Mouse (Mus musculus) megakaryocyte, embryonic 14.5 days (primary cell): ENCODE data around the gene Oas1f.

ENCODE experiments used
- FLI1 ChIP-seq: IDR thresholded peaks from 2 replicates; pipeline ENCODE4 v1.6.1; 2012; ENCODE audit warnings: low read length, inconsistent platforms, mixed read lengths
- GATA1 ChIP-seq: IDR thresholded peaks from 3 replicates; pipeline ENCODE4 v1.6.1; 2012; ENCODE audit warnings: mixed read lengths, low read length, inconsistent platforms, borderline replicate concordance

- TF ChIP-seq GATA1, result no peak
- TF ChIP-seq FLI1, result no peak
These were observed 45.1 kb downstream of the Oas1f start for GRCm38 (mm10) chr5:120892243-120892660.
